Mouse (Mus musculus): ENCODE measurements around the gene Mark4. TPM values are rescaled to one million over a fixed set of nuclear protein-coding genes. Genes with fewer than 3 reads are reported as not detected.

Gene Mark4
- total RNA-seq, 2 experiments from 2014 or later: 25.7 to 27.2 TPM

DNA sequence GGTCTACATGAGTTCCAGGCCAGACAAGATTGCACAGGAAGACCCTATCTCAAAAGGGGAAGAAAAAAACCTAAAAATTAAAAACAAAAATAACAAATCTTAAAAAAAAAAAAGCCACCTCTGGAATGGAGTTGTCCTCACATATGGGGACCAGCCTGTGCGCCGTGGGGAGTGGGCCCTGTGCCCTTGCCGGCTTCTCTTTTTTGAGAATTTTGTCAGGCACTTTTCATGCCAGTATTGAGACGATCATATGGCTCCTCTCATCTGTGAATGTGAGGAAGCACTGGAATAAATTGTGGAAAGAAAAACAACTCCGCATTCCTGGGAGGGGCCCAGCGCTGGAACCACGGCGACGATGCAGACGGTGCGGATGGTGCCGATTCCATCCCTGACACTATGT, 9.5 kb downstream of the Mark4 start:
- intact Hi-C loops (cut with DNase I): no loop called here
- no peak for DNase-seq

DNA sequence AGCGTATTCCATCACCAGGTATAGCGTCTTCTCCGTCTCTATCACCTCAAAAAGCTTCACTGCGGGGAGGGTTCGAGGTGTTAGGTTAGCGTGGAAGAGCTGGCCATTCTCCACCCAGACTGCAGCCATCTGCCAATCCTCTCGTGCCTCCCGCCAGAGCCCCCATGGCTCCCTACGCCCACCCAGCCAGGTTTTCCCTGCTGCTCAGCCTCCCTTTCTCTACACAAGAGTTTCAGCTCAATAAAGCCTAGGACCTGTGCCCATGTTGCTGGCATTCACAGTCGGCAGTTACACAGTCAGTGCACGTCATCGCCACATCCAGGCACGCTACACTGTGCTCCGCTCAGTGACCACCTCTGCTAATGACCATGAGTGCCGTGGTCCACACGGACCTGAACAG, 10.9 kb downstream of the Mark4 start:
- DNase-seq: no peak
- intact Hi-C loops (cut with DNase I): no loop called here

- no peak for DNase-seq
Measured at GRCm38 (mm10) chr7:19444801-19445200, 13.8 kb downstream of the Mark4 start.

DNA sequence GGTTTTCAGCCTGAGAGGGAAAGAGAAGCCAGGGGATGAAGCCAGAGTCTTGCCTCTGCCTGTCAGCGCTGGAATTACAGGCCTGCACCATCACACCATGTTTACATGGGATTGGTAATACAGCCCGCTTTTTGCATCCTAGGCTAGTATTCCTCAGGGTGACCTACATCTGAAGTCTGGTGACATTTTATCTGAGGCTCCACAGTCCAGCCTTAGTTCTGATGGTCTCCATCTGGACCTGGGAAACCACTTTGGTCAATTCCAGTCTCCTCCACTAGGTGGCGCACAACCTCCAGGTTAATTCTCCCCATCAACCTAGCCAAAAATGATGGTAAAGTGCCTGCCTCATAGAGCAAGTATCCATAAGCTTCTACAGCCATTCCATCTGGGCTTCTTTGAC, 15.3 kb downstream of the Mark4 start:
- intact Hi-C loops (cut with DNase I): no loop called here
- DNase-seq: peak; percentile 87 to 93

More at GRCm38 (mm10) chr7:19444801-19445200, 13.8 kb downstream of the Mark4 start:
- intact Hi-C loops (cut with DNase I): no loop called here

GRCm38 (mm10) chr7:19441448-19442091, 17.1 kb downstream of the Mark4 start:
- intact Hi-C loops (cut with DNase I): no loop called here
- DNase-seq: no peak

DNA sequence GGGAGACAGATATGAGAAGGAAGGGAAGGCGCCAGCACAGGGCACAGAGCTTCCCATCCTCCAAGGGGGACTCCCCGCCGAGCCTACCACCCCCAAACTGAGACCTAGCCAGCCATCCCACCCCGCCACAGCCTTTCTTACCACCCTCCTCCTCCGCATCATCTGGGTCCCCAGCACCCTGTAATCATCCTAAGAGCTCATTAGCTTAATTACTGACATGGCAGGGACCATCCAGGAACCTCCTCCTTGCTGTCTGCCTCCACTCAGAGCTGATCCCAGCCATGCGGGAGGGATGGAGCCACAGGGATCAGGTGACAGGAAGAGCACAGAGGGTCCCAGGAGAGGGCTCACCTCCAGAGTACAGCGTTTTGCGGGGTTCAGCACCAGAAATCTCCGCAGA, 21.6 kb downstream of the Mark4 start:
- no peak for DNase-seq
- intact Hi-C loops (cut with DNase I): no loop called here

GRCm38 (mm10) chr7:19436276-19436675, 22.3 kb downstream of the Mark4 start:
- intact Hi-C loops (cut with DNase I): no loop called here

DNA sequence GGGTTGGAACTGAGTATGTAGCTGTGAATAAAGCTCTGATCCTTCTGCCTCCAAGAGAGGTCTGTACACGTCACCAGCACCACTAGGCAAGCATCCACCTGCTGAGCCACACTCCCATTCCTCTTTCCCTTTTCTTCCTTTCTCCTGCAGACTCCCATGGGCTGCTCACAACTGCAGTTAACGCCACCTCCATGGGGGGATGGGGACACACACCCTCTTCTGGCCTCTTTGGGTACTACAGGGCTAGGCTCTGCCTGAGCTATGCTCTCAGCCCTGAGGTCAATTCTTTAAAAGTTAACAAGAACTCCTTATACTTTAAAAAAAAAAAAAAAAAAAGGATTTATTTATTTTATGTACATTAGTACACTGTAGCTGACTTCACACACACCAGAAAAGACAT, 26.1 kb downstream of the Mark4 start:
- DNase-seq: no peak
- intact Hi-C loops (cut with DNase I): no loop called here

More at GRCm38 (mm10) chr7:19436276-19436675, 22.3 kb downstream of the Mark4 start:
- DNase-seq: no peak

DNA sequence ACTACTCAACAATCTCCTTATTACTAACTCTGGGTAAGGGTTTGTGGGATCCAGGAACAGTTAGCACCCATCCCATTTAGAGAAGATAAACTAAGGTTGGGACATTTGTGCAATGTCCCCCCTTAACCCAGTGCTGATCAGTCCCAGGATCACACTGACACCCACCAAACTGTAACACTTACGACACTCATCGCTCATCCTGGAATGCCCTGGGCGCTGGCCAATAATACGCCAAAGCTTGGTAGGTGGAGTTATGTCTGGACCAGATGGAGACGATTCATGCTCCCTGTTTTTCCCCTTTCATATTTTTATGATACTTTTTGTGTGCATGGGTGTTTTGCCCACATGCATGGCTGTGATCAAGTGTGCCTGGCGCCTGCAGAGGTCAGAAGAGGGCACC, 28.2 kb downstream of the Mark4 start:
- no peak for DNase-seq
- intact Hi-C loops (cut with DNase I): no loop called here

DNA sequence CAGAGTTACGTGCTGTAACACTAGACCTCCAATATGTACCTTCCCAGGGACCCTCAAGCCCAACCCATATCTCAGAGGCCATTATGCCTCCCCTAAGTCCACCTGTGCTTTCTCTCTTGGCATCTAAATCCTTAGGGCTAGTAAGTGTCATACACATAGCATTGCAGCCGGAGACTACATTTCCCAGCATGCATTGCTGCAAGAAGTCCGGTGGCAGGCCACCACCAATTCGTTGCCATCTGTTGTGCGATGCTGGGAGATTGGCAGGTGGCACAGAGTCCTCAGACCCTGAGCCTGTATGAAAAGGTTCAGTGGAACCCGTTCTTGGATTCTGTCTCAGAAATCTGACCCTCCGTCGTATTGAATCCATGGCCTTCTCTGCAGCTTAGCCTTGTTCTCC, 28.9 kb downstream of the Mark4 start:
- no peak for DNase-seq
- intact Hi-C loops (cut with DNase I): no loop called here

GRCm38 (mm10) chr7:19427999-19428650, 30.5 kb downstream of the Mark4 start:
- intact Hi-C loops (cut with DNase I): no loop called here
- no peak for DNase-seq

- intact Hi-C loops (cut with DNase I): no loop called here
- no peak for DNase-seq
Measured at GRCm38 (mm10) chr7:19426888-19427287, 31.7 kb downstream of the Mark4 start.

DNA sequence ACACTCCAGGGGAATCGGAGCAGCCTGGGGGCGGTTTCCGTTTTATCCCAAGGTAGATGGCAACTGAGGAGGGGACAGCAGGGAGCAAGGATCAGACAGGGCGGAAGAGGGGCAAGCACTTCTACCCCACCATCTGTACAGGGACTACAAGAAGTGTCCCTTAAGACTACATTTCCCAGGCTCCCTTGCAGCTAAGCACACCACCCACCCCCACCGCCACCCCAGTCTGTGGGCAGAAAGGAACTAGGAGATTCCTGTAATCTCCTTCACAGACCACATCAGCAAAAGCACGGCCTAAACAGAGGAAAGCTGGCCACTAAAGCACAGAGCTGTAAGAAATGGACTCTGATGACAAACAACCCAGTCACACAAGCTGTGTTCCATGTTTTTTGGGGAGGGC, 32.3 kb downstream of the Mark4 start:
- no peak for DNase-seq
- intact Hi-C loops (cut with DNase I): no loop called here

GRCm38 (mm10) chr7:19424051-19424450, 34.6 kb downstream of the Mark4 start:
- intact Hi-C loops (cut with DNase I): no loop called here
- DNase-seq: no peak

- intact Hi-C loops (cut with DNase I): no loop called here
- DNase-seq: no peak
Measured at GRCm38 (mm10) chr7:19423083-19423482, 35.5 kb downstream of the Mark4 start.

- peak; percentile 65 to 79 for DNase-seq
- intact Hi-C loops (cut with DNase I): no loop called here
Measured at GRCm38 (mm10) chr7:19420821-19421636, 37.6 kb downstream of the Mark4 start.

DNA sequence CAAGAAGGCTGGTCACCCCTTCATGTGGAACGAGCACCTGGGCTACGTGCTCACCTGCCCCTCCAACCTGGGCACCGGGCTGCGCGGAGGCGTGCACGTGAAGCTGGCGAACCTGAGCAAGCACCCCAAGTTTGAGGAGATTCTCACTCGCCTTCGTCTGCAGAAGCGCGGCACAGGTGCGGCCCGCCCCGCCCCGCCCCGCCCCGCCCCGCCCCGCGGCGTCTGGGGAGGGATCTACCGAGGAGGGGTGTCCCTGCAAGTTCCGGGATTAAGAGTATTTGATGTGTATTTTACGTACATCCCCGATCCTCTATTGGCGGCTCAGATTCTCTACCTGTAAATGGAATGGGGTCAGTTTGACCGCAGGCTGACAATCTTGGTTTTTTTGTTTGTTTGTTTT, 38.5 kb downstream of the Mark4 start:
- intact Hi-C loops (cut with DNase I): no loop called here
- DNase-seq: no peak

- intact Hi-C loops (cut with DNase I): no loop called here
- no peak for DNase-seq
Measured at GRCm38 (mm10) chr7:19416590-19416989, 42.0 kb downstream of the Mark4 start.

DNA sequence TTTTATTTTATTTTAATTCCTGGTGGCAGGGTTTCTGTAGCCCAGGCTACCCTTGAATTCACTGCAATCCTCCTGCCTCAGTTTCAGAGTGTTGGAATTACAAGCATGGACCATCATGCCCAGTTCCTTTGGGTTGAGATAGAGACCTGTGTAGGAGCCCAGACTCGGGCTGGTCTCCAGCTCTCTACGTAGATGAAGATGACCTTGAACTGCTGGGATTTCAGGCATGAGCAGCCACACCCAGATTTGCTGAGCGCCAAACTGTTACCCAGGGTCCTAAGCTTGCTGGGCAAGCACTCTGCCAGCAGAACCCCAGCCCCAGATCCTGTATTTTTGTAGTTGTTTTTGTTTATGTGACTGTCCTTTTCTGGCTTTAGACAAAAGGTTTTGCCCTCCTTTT, 45.1 kb downstream of the Mark4 start:
- no peak for DNase-seq
- intact Hi-C loops (cut with DNase I): no loop called here

GRCm38 (mm10) chr7:19411783-19412182, 46.8 kb downstream of the Mark4 start:
- intact Hi-C loops (cut with DNase I): no loop called here
- peak; percentile 17 to 29 for DNase-seq

- intact Hi-C loops (cut with DNase I): no loop called here
Measured at GRCm38 (mm10) chr7:19410766-19411344, 47.8 kb downstream of the Mark4 start.

More at GRCm38 (mm10) chr7:19410766-19411344, 47.8 kb downstream of the Mark4 start:
- DNase-seq: peak; percentile 67 to 69
